Mouse (Mus musculus) monocyte, adult 2 months (primary cell): Measurements from ENCODE around the gene Tgfb1.

Experiments
- DNase-seq, 2 experiments: peaks; one replicate each; pipeline ENCODE4 v3.0.0; 2022; ENCODE audit warnings: low spot score in 2 of 2, low read depth in 1 of 2

Tgfb1 gene

DNA sequence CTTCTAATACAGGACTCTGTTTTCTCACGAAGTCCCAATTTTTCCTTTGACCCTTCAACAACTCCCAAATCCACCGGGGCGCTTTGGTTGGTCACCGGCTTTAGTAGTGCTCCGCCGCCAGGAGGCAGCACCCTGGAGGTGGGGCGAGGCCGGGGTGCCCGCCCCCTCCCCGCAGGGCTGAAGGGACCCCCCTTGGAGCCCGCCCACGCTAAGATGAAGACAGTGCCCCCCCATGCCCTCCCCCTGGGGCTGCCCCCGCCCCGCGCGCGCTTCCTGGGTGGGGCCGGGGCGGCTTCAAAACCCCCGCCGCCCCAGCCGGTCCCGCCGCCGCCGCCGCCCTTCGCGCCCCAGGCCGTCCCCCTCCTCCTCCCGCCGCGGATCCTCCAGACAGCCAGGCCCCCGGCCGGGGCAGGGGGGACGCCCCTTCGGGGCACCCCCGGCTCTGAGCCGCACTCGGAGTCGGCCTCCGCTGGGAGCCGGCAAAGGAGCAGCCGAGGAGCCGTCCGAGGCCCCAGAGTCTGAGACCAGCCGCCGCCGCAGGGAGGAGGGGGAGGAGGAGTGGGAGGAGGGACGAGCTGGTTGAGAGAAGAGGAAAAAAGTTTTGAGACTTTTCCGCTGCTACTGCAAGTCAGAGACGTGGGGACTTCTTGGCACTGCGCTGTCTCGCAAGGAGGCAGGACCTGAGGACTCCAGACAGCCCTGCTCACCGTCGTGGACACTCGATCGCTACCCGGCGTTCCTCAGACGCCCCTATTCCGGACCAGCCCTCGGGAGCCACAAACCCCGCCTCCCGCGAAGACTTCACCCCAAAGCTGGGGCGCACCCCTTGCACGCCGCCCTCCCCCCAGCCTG is at the start of gene Tgfb1:
TSS of gene Tgfb1 (plus strand) at position 323 of the 852 bp plus-strand sequence.
- DNase-seq = peak; percentile 46 to 82

- no peak for DNase-seq
Observed at GRCm38 (mm10) chr7:25637099-25637498, 49.7 kb upstream of the Tgfb1 start.

DNA sequence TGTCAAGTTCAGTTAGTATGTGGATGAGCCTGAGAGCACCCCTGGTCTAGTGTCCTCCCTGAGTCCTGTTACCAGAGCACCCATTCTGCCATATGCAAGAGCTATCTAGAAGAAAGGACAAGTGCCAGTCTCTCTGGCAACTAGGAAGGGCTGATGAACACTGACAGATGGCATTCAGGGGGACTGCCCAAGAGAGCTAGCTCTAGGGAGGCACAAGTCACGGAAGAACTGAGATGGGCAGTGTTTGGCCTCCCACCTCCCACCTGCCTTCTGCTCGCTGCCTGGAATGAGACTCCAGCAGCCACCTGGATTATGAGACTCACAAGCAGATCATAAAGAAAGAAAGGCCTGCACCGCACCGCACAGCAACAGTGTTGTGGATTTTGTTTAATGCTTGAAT is 47.0 kb upstream of the Tgfb1 start:
- no peak for DNase-seq

- DNase-seq = no peak
Observed at GRCm38 (mm10) chr7:25644136-25644535, 42.7 kb upstream of the Tgfb1 start.

GRCm38 (mm10) chr7:25644631-25645030 is 42.2 kb upstream of the Tgfb1 start:
- no peak for DNase-seq

DNA sequence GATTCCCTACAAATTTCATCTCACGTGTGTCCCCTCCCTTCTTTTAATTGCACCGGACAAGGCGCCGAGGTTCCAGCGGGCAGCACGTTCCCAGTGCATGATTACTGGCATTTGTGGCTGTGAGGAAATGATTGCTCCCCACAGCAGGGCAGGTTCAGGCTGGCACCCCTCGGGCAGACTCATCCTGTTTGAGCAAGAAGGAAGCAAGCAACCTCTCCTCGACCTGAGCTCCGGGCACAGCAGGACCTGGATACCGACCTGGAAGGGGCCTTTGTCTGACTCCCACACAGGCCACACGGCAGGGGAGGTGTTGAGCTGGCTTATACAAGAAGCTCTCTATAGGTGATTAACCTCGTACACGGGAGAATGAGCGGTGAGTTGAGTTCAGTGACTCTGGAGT is 41.7 kb upstream of the Tgfb1 start:
- no peak for DNase-seq

DNA sequence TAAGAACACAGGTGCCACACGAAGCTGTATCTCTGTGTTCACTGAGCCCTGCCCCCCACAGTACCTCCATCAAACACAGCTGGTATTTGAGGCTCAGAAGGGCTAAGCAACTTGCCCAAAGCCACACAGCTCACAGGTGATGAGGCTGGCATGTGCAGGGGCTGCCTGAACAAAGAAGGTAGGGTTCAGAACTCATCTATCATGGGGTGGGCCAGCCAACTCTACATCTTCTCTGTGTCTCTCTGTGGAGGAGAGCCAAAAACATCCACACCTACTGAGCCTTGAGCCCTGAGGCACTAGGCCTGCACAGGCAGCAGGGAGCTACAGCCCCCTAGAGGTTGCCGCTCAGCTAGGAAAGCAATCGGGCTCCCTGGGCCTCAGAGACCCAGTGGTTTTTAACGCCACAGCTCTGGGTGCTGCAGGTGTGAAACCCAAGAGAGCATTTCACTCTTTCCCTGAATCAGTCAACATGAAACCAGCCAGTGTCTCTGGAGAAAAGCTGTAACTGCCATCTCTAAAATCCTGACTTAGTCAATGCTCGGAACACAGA is 39.2 kb upstream of the Tgfb1 start:
- no peak for DNase-seq

GRCm38 (mm10) chr7:25649839-25650238 is 37.0 kb upstream of the Tgfb1 start:
- peak in 1 of 2 experiments; percentile 42 for DNase-seq

GRCm38 (mm10) chr7:25651281-25651680 is 35.5 kb upstream of the Tgfb1 start:
- peak in 1 of 2 experiments; percentile 40 for DNase-seq

DNA sequence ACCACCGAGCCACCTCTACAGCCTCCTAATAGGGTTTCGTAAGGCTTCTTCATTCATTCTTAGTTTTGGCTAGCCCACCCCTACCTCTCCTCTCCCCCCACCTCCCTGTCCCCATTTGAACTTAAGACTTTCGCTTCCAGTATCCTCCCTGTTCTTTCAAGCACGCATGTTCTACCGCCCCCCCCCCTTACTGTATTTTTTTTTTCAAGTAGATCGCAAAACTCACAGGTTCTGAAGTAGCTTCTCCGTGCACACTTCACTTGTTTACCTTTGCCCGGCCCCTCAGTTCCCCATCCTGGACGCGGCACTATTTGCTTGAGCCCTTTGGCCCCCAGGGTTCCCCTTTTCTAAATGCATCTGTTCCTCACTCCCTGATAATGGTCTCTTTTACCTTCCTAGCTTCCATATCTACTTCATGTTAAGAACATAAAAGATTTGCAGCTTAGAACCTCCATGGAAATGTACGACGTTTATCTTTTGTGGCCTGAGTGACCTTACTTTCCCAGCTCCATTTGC is 34.5 kb upstream of the Tgfb1 start:
- DNase-seq = no peak

DNA sequence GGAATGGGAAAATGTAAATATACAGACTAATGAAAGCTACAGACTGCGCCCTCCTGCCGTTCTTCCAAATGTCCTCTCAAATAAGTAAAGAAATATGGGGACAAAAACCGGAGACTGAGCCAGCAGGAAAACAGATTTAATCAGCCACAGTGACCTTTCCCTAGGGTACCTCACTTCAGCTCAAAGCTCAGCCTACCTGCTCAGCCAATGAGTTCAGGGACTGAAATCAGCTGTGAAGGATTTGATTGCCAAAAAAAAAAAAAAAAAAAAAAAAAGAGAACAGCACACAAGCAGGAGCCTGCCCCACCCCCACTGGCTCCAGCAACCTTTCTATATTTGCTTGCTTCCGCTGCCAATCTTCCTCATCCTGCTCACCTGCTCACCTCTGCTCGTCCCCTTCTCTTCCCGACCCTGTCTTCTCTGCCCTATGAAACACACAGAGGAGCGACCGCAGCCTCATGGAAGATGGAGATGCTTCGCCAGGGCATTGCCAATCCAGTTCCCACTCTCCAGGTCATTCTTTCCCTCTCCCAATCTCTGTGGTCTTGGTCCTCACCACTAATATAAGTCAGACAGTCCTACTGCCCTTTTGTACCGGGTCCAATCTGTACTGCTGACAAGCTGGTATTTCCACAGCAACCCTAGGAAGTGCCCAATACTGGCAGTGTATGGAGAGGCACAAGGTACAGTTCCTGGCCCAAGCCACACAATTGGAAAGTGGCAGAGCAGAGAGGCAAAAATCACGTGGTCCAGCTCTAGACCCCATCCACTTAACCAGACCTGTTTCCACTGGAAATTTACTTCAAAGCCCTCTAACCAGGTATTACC is 31.0 kb upstream of the Tgfb1 start:
- no peak for DNase-seq

GRCm38 (mm10) chr7:25657785-25658184 is 29.0 kb upstream of the Tgfb1 start:
- DNase-seq = no peak

GRCm38 (mm10) chr7:25658657-25659472 is 27.9 kb upstream of the Tgfb1 start, which contains the start of the genes Bckdha and Exosc5:
TSS of gene Bckdha (minus strand) at chr7:25658981.
TSS of gene Exosc5 (plus strand) at chr7:25659164.
- DNase-seq = peak; percentile 98 to 99

GRCm38 (mm10) chr7:25666381-25666780 is 20.4 kb upstream of the Tgfb1 start:
- DNase-seq = no peak

DNA sequence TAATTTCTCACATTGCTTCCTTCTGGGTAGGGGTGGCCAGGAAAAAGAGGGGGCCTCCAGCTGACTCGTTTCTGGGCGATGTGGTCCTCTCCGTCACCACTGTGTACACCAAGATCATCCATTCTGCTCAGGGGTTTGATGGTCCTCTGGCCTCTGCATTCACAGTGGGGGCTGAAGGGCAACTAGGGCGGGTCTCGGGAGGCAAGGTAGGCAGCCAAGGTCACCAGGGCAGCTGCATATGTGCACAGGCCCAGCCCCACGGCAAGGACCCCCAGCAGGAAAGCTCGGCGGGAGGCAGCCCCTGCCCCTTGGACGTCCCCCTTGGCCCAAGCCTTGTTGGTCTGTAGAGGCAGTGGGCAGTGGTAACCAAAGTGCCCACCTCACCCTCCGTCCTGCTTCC is 17.6 kb upstream of the Tgfb1 start:
- no peak for DNase-seq

DNA sequence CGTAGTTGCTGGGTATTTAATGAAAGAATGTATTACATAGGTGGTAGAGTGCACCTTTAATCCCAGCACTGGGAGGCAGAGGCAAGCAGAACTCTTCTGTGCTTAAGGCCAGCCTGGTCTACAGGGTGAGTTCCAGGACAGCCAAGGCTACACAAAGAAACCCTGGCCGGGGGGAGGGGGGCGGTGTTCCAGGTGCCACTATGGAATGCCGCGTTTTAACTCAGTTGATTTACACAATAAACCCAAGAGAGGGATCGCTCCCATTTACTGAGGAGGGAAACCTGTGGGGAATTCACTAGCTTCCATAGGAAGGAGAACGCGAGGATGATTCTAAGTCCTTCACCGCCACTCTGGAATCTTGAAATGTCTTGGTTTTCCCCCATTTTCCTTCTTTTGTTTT is 17.2 kb upstream of the Tgfb1 start:
- no peak for DNase-seq

GRCm38 (mm10) chr7:25670096-25670495 is 16.7 kb upstream of the Tgfb1 start:
- no peak for DNase-seq

DNA sequence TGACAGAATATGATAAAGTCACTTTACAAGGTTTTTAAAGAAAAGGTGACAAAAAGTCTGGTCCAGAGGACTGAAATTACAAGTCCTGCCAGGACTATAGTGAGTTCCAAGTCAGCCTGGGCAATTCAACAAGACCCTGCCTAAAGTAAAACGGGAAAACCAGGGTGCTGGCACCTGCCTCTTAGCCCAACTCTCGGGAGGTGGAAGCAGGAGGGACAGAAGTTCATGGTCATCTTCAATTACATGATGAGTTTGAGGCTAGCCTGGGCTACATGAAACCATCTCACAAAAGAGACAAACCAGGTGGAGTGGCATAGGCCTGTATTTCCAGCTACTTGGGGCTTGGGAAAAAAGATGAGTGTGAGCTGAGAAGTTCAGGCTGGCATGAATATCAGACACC is 15.1 kb upstream of the Tgfb1 start:
- DNase-seq = no peak

- DNase-seq = no peak
Observed at GRCm38 (mm10) chr7:25672442-25672841, 14.4 kb upstream of the Tgfb1 start.

DNA sequence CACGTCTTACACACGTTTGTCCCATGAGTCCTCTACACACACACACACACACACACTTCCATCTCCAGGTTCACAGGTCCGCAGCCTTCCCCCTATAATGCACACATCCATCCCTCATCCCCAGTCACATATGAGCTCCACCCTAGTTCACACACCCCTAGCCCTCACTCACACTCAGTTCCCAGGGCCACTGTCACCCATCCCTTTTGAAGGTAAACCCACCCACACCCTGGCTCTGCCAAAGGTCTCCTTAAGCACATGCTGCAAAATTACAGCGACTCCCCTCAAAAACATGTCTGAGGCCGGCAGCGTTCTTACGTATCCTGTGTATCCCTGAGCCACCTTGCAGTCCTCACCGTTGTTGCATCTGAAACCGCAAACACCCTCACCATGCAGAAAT is 12.5 kb upstream of the Tgfb1 start:
- no peak for DNase-seq
